Mouse (Mus musculus) ZHBTc4 (cell line): Measurements from ENCODE around the gene Flot1.

Experiments
- DNase-seq: peaks from one replicate; pipeline ENCODE4 v3.0.0-alpha.2; 2011; ENCODE audit warnings: low read depth, low spot score

Gene Flot1

GRCm38 (mm10) chr17:35835424-35836140, 12.6 kb downstream of the Flot1 start:
- DNase-seq, result no peak

GRCm38 (mm10) chr17:35836178-35836965, 13.3 kb downstream of the Flot1 start:
- DNase-seq, result peak; percentile 95

- peak; percentile 98 for DNase-seq
Observed at GRCm38 (mm10) chr17:35836991-35837422, 14.0 kb downstream of the Flot1 start.

GRCm38 (mm10) chr17:35837487-35837886, 14.5 kb downstream of the Flot1 start:
- peak; percentile 87 for DNase-seq

GRCm38 (mm10) chr17:35838122-35838544, 15.1 kb downstream of the Flot1 start, which contains the start of gene Tubb5:
Gene Tubb5, minus strand, starts transcription at chr17:35838306.
- peak; percentile 99 for DNase-seq

- no peak for DNase-seq
Observed at GRCm38 (mm10) chr17:35838570-35838969, 15.5 kb downstream of the Flot1 start.

- DNase-seq, result peak; percentile 29
Observed at GRCm38 (mm10) chr17:35839002-35839401, 16.0 kb downstream of the Flot1 start.

GRCm38 (mm10) chr17:35840561-35840960, 17.5 kb downstream of the Flot1 start:
- DNase-seq, result peak; percentile 41

- DNase-seq, result peak; percentile 100
Observed at GRCm38 (mm10) chr17:35841076-35841950, 18.3 kb downstream of the Flot1 start, which contains the start of gene Mdc1. Gene Mdc1, plus strand, starts transcription at chr17:35841515.

- DNase-seq, result peak; percentile 54
Observed at GRCm38 (mm10) chr17:35842006-35842405, 19.0 kb downstream of the Flot1 start.

- no peak for DNase-seq
Observed at GRCm38 (mm10) chr17:35843514-35843913, 20.5 kb downstream of the Flot1 start.

GRCm38 (mm10) chr17:35848112-35848511, 25.1 kb downstream of the Flot1 start:
- DNase-seq, result peak; percentile 66

GRCm38 (mm10) chr17:35850974-35851373, 27.9 kb downstream of the Flot1 start:
- DNase-seq, result no peak

- no peak for DNase-seq
Observed at GRCm38 (mm10) chr17:35859371-35859770, 36.3 kb downstream of the Flot1 start.

- no peak for DNase-seq
Observed at GRCm38 (mm10) chr17:35859835-35860234, 36.8 kb downstream of the Flot1 start.

GRCm38 (mm10) chr17:35860831-35861197, 37.8 kb downstream of the Flot1 start:
- no peak for DNase-seq

GRCm38 (mm10) chr17:35861198-35861857, 38.3 kb downstream of the Flot1 start, which contains the start of gene Nrm:
Gene Nrm, plus strand, starts transcription at chr17:35861318.
- peak; percentile 95 for DNase-seq

GRCm38 (mm10) chr17:35864832-35865353, 41.9 kb downstream of the Flot1 start:
- peak; percentile 49 for DNase-seq

- peak; percentile 68 for DNase-seq
Observed at GRCm38 (mm10) chr17:35865481-35866280, 42.7 kb downstream of the Flot1 start, which contains the start of gene Ppp1r18. Gene Ppp1r18, plus strand, starts transcription at chr17:35865593.
